Mouse (Mus musculus) neural tube, embryonic 15.5 days (tissue): ENCODE data around the gene Mt2. TPM values are rescaled to one million over a fixed set of nuclear protein-coding genes. Genes with fewer than 3 reads are reported as not detected.
A peak's percentile ranks its signal among the peaks of the same experiment; 100 is the strongest.
"Not testable (repeated sequence)": the region's sequence is repeated elsewhere in the genome, so short reads cannot be mapped to it uniquely, and the experiment has no call there.

Experiments used
- ATAC-seq: fragments of 200-750 bp; cut with Nextera tagmentation; 2 replicates; pipeline ENCODE4 v1.8.0; 2017; ENCODE audit warnings: mild to moderate bottlenecking, moderate TSS enrichment, moderate library complexity; ENCODE audit not compliant: low FRiP score
- H3K27ac ChIP-seq: fragments of 300-500 bp; sonication (generic); replicated peaks from 2 replicates; pipeline ENCODE4 v1.5.1; 2015; ENCODE audit warnings: mild to moderate bottlenecking, inconsistent platforms
- H3K27me3 ChIP-seq: fragments of 300-500 bp; sonication (generic); replicated peaks from 2 replicates; pipeline ENCODE4 v1.6.1; 2015; ENCODE audit warnings: inconsistent platforms
- H3K36me3 ChIP-seq: fragments of 300-500 bp; sonication (generic); 2 replicates; pipeline ENCODE4 v1.6.1; 2015; ENCODE audit warnings: inconsistent platforms
- H3K4me1 ChIP-seq: fragments of 300-500 bp; sonication (generic); 2 replicates; pipeline ENCODE4 v1.6.1; 2015; ENCODE audit warnings: inconsistent platforms
- H3K4me2 ChIP-seq: fragments of 300-500 bp; sonication (generic); 2 replicates; pipeline ENCODE4 v1.6.1; 2015; ENCODE audit warnings: inconsistent platforms, mild to moderate bottlenecking, moderate library complexity
- H3K4me3 ChIP-seq: fragments of 300-500 bp; sonication (generic); replicated peaks from 2 replicates; pipeline ENCODE4 v1.5.1; 2015; ENCODE audit warnings: mild to moderate bottlenecking, inconsistent platforms
- H3K9ac ChIP-seq: fragments of 300-500 bp; sonication (generic); replicated peaks from 2 replicates; pipeline ENCODE4 v1.6.1; 2015; ENCODE audit warnings: mild to moderate bottlenecking, inconsistent platforms
- H3K9me3 ChIP-seq: fragments of 300-500 bp; sonication (generic); replicated peaks from 2 replicates; pipeline ENCODE4 v1.6.1; 2016; ENCODE audit warnings: inconsistent platforms
- WGBS: fragments of 180-500 bp; shearing (Covaris S2); methylation state at CpG from one replicate; pipeline ENCODE4 v1.1.7; 2015; ENCODE audit warnings: mixed read lengths; 5-methylcytosine and 5-hydroxymethylcytosine counted together
- polyA plus RNA-seq: library from polyadenylated mRNA; unstranded; fragments of >200 nt; fragmentation: Nextera tagmentation; extraction: Ambion mirVana; gene quantifications from 2 replicates; pipeline ENCODE4 v1.2.1, GENCODE M21; 2015

Gene Mt2
- polyA plus RNA-seq, 1 experiment from 2014 or later, result 32.8 TPM

- H3K9ac ChIP-seq, result no peak overlapping the region
- H3K36me3 ChIP-seq, result no peaks in the 10 kb centered on the region
- peaks cover 10% of the 10 kb centered on the region for H3K4me1 ChIP-seq
- 38% methylated on average over 5 of the region's 5 CpGs for WGBS
- no peak overlapping the region for H3K27ac ChIP-seq
- H3K4me2 ChIP-seq, result no peak overlapping the region
- no peak overlapping the region for H3K4me3 ChIP-seq
- H3K9me3 ChIP-seq, result no peaks in the 10 kb centered on the region
- ATAC-seq, result no peak
- no peaks in the 10 kb centered on the region; the same call in 1 of the 2 replicates for H3K27me3 ChIP-seq
These were observed 24.2 kb upstream of the Mt2 start for GRCm38 (mm10) chr8:94148236-94148635.

GRCm38 (mm10) chr8:94150925-94151324 lies 21.5 kb upstream of the Mt2 start:
- peaks cover 22% of the 10 kb centered on the region for H3K4me1 ChIP-seq
- WGBS, result 86% methylated on average over 5 of the region's 5 CpGs
- no peak for ATAC-seq

GRCm38 (mm10) chr8:94152513-94153300 lies 19.8 kb upstream of the Mt2 start, which contains the start of gene Mt3:
Gene Mt3, plus strand, starts transcription at chr8:94152607.
- peak within 1 kb of the TSS; percentile 46 for H3K9ac ChIP-seq
- H3K4me1 ChIP-seq, result peaks cover 22% of the 10 kb centered on the region
- peak within 1 kb of the TSS; percentile 45 for H3K4me3 ChIP-seq
- peak within 1 kb of the TSS; percentile 88 for H3K4me2 ChIP-seq
- peak within 1 kb of the TSS; percentile 78 for H3K27ac ChIP-seq
- ATAC-seq, result peak; percentile 87
- H3K27me3 ChIP-seq, result no peaks in the 10 kb centered on the region; the same call in 1 of the 2 replicates
- H3K9me3 ChIP-seq, result no peaks in the 10 kb centered on the region
- 1% methylated on average over 29 of the region's 29 CpGs for WGBS
- H3K36me3 ChIP-seq, result no peaks in the 10 kb centered on the region

More at GRCm38 (mm10) chr8:94150925-94151324, 21.5 kb upstream of the Mt2 start:
- Histone ChIP-seq H3K27ac (no peak overlapping the region), H3K9ac (no peak overlapping the region), H3K4me2 (no peak overlapping the region), H3K9me3 (no peaks in the 10 kb centered on the region), H3K36me3 (no peaks in the 10 kb centered on the region), H3K4me3 (no peak overlapping the region), H3K27me3 (no peaks in the 10 kb centered on the region; the same call in 1 of the 2 replicates)

- H3K27me3 ChIP-seq, result no peaks in the 10 kb centered on the region; the same call in 1 of the 2 replicates
- H3K4me3 ChIP-seq, result peak overlapping the region; percentile 45
- peak overlapping the region; percentile 46 for H3K9ac ChIP-seq
- ATAC-seq, result peak; percentile 30
- no peaks in the 10 kb centered on the region for H3K9me3 ChIP-seq
- WGBS, result 23% methylated on average over 7 of the region's 7 CpGs
- H3K4me1 ChIP-seq, result peaks cover 22% of the 10 kb centered on the region
- peak overlapping the region; percentile 78 for H3K27ac ChIP-seq
- H3K4me2 ChIP-seq, result peak overlapping the region; percentile 88
- H3K36me3 ChIP-seq, result no peaks in the 10 kb centered on the region
These were observed 19.0 kb upstream of the Mt2 start for GRCm38 (mm10) chr8:94153451-94153850.

- Histone ChIP-seq H3K36me3 (no peaks in the 10 kb centered on the region), H3K27me3 (no peaks in the 10 kb centered on the region; the same call in 1 of the 2 replicates), H3K27ac (peak overlapping the region; percentile 78), H3K4me3 (peak overlapping the region; percentile 45; the same call in 1 of the 2 replicates), H3K4me1 (peaks cover 22% of the 10 kb centered on the region), H3K9ac (no peak overlapping the region), H3K9me3 (no peaks in the 10 kb centered on the region), H3K4me2 (peak overlapping the region; percentile 88)
- no peak for ATAC-seq
- 42% methylated on average over 6 of the region's 6 CpGs for WGBS
These were observed 17.9 kb upstream of the Mt2 start for GRCm38 (mm10) chr8:94154537-94154936.

GRCm38 (mm10) chr8:94156092-94156491 lies 16.4 kb upstream of the Mt2 start:
- H3K27me3 ChIP-seq, result no peaks in the 10 kb centered on the region; the same call in 1 of the 2 replicates
- no peak overlapping the region for H3K4me2 ChIP-seq
- 0 out of 2 replicates have a peak overlapping the region, but pooled peaks have one; percentile 23 for H3K27ac ChIP-seq
- no peak overlapping the region for H3K9ac ChIP-seq
- no peaks in the 10 kb centered on the region for H3K9me3 ChIP-seq
- no peak for ATAC-seq
- no peaks in the 10 kb centered on the region for H3K36me3 ChIP-seq
- 74% methylated on average over 4 of the region's 4 CpGs for WGBS
- H3K4me1 ChIP-seq, result peaks cover 22% of the 10 kb centered on the region
- H3K4me3 ChIP-seq, result no peak overlapping the region

GRCm38 (mm10) chr8:94165772-94166171 lies 6.7 kb upstream of the Mt2 start:
- not testable (repeated sequence) for H3K4me3 ChIP-seq, ATAC-seq, H3K4me1 ChIP-seq, H3K27ac ChIP-seq, H3K9me3 ChIP-seq, H3K4me2 ChIP-seq, H3K9ac ChIP-seq, H3K36me3 ChIP-seq
- H3K27me3 ChIP-seq, result peaks cover 14% of the 10 kb centered on the region
- WGBS, result 64% methylated on average over 8 of the region's 8 CpGs

GRCm38 (mm10) chr8:94167244-94167643 lies 5.2 kb upstream of the Mt2 start:
- Histone ChIP-seq H3K9ac (0 out of 2 replicates have a peak overlapping the region, but pooled peaks have one; percentile 14), H3K9me3 (no peaks in the 10 kb centered on the region), H3K4me3 (no peak overlapping the region), H3K27ac (no peak overlapping the region), H3K4me2 (peak overlapping the region; percentile 35; the same call in 1 of the 2 replicates), H3K36me3 (no peaks in the 10 kb centered on the region), H3K4me1 (peaks cover 12% of the 10 kb centered on the region), H3K27me3 (peaks cover 28% of the 10 kb centered on the region)
- peak; percentile 57; the same call in 1 of the 2 replicates for ATAC-seq
- 1% methylated on average over 6 of the region's 6 CpGs for WGBS

- Histone ChIP-seq H3K27me3 (peaks cover 51% of the 10 kb centered on the region), H3K4me1 (peaks cover 24% of the 10 kb centered on the region), H3K9ac (no peak overlapping the region), H3K36me3 (no peaks in the 10 kb centered on the region), H3K9me3 (no peaks in the 10 kb centered on the region), H3K4me3 (no peak overlapping the region), H3K4me2 (no peak overlapping the region), H3K27ac (no peak overlapping the region)
- ATAC-seq, result no peak
- 85% methylated on average over 5 of the region's 5 CpGs for WGBS
These were observed 2.9 kb upstream of the Mt2 start for GRCm38 (mm10) chr8:94169547-94169946.

- Histone ChIP-seq H3K9me3 (no peaks in the 10 kb centered on the region), H3K4me1 (peaks cover 24% of the 10 kb centered on the region), H3K27ac (no peak overlapping the region), H3K4me3 (peak overlapping the region; percentile 45; the same call in 1 of the 2 replicates), H3K4me2 (peak overlapping the region; percentile 90), H3K9ac (no peak overlapping the region), H3K27me3 (peaks cover 69% of the 10 kb centered on the region), H3K36me3 (no peaks in the 10 kb centered on the region)
- WGBS, result 39% methylated on average over 10 of the region's 10 CpGs
- no peak for ATAC-seq
These were observed 1.1 kb upstream of the Mt2 start for GRCm38 (mm10) chr8:94171321-94171755.

- WGBS, result 2% methylated on average over 39 of the region's 39 CpGs
- H3K27me3 ChIP-seq, result peaks cover 86% of the 10 kb centered on the region
- no peaks in the 10 kb centered on the region for H3K36me3 ChIP-seq
- peak overlapping the region; percentile 45 for H3K4me3 ChIP-seq
- H3K4me2 ChIP-seq, result peak overlapping the region; percentile 90
- H3K9ac ChIP-seq, result peak overlapping the region; percentile 47
- H3K4me1 ChIP-seq, result peaks cover 22% of the 10 kb centered on the region
- no peak for ATAC-seq
- H3K27ac ChIP-seq, result 0 out of 2 replicates have a peak overlapping the region, but pooled peaks have one; percentile 13
- H3K9me3 ChIP-seq, result no peaks in the 10 kb centered on the region
These were observed 607 bp downstream of the Mt2 start for GRCm38 (mm10) chr8:94172809-94173732.
